Mouse (Mus musculus): ENCODE measurements around the gene Kctd5. TPM values are rescaled to one million over a fixed set of nuclear protein-coding genes. Genes with fewer than 3 reads are reported as not detected.

Gene Kctd5
- polyA plus RNA-seq, 1 experiment = 29.8 TPM

Other genes starting within 250 kb of the Kctd5 start
- gene Elob, start 244.3 kb downstream of the Kctd5 start, polyA plus RNA-seq (2012; rRNA removed) = 610 and 742 TPM in 2 replicates
- gene Prss33, start 237.4 kb downstream of the Kctd5 start, polyA plus RNA-seq (2012; rRNA removed) = 0.16 and 1.0 TPM in 2 replicates
- 0.06 and 0.10 TPM in 2 replicates for gene Prss32, start 229.6 kb downstream of the Kctd5 start, polyA plus RNA-seq (2012; rRNA removed)
- gene Prss41, start 229.3 kb downstream of the Kctd5 start, polyA plus RNA-seq (2012; rRNA removed) = 0.10 and 0.15 TPM in 2 replicates
- gene Prss21, start 205.4 kb downstream of the Kctd5 start, polyA plus RNA-seq (2012; rRNA removed) = not detected in 2 replicates
- not detected in 2 replicates for gene Dcpp1, start 192.6 kb downstream of the Kctd5 start, polyA plus RNA-seq (2012; rRNA removed)
- not detected in 2 replicates for gene Dcpp2, start 192.6 kb downstream of the Kctd5 start, polyA plus RNA-seq (2012; rRNA removed)
- gene Dcpp3, start 156.0 kb downstream of the Kctd5 start, polyA plus RNA-seq (2012; rRNA removed) = not detected in 2 replicates
- gene Sbp, start 131.8 kb downstream of the Kctd5 start, polyA plus RNA-seq (2012; rRNA removed) = not detected in 2 replicates
- not detected in 2 replicates for gene Sbpl, start 118.2 kb downstream of the Kctd5 start, polyA plus RNA-seq (2012; rRNA removed)
- 1.0 and 4.4 TPM in 2 replicates for gene Prss30, start 92.9 kb downstream of the Kctd5 start, polyA plus RNA-seq (2012; rRNA removed)
- gene Prss22, start 75.4 kb downstream of the Kctd5 start, polyA plus RNA-seq (2012; rRNA removed) = 1.4 and 1.8 TPM in 2 replicates
- gene Prss27, start 35.3 kb downstream of the Kctd5 start, polyA plus RNA-seq (2012; rRNA removed) = not detected in 2 replicates
- gene Pdpk1, start 77.4 kb upstream of the Kctd5 start, polyA plus RNA-seq (2012; rRNA removed) = 40.4 and 40.9 TPM in 2 replicates
- gene Amdhd2, start 90.3 kb upstream of the Kctd5 start, polyA plus RNA-seq (2012; rRNA removed) = 38.9 and 39.1 TPM in 2 replicates
- gene Atp6v0c, start 96.2 kb upstream of the Kctd5 start, polyA plus RNA-seq (2012; rRNA removed) = 2,732 and 2,987 TPM in 2 replicates
- 48.3 and 56.9 TPM in 2 replicates for gene Tbc1d24, start 132.1 kb upstream of the Kctd5 start, polyA plus RNA-seq (2012; rRNA removed)
- 7.4 and 9.1 TPM in 2 replicates for gene Ntn3, start 136.0 kb upstream of the Kctd5 start, polyA plus RNA-seq (2012; rRNA removed)
- 18.6 and 19.1 TPM in 2 replicates for gene Tedc2, start 147.4 kb upstream of the Kctd5 start, polyA plus RNA-seq (2012; rRNA removed)
- 3.3 and 4.4 TPM in 2 replicates for gene Ccnf, start 178.0 kb upstream of the Kctd5 start, polyA plus RNA-seq (2012; rRNA removed)